In the genomic region with DNA sequence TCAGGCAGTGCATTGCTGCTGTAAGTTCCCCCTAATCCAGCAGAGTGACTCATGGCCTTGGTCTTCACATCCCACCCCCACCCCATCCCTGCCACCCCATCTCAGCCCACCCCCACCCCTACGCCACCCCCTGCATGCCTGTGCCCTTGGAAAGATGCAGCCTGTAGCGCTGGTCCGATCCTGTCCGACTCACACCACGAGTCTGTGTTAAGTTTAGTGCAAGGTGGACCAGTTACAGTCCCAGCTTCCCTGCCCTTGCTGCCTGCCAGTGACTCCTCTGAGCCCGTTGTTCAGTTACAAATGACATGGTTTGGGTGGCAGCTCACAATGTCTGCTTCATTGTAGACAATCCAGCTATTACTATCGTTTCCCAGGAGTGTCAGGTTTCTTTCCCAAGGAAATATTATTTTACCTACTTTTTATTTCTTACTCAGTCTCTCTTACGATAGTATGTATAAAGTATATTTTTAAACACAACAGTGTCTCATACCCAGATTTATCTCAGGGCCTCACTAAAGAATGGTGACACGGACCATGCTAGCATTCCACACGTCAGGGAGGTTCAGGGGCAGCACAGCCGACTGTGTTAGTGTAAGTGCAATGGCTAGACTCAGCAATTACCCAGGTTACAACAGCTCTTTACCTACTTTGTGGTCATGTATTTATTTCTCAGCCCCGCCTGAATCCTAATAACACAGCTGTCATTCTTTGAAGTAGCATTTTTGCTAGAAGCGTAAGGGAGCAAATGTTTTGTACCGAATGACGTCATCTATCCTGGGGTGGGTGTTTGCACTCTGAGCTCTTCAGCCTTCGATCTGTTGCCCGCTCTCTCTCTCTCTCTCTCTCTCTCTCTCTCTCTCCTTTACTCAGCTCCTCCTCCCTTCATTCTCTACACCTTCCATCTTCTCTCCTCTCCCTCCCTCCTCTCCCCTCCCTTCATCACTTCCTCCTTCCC, we compare ENCODE assay signal across 10 mouse cellular contexts.
DNase-seq lines count a peak whose midpoint lies in the region; ATAC-seq and TF ChIP-seq lines count a peak whose summit lies in the region.
"Had no signal": no experiment of that assay in that cellular context is flagged by ENCODE, and none has a peak within 500 bp of the region (broad histone marks: within the 10 kb centered on the region; RNA-seq: fewer than 3 reads in every experiment).

No protein-coding gene starts in this region.

- peaks cover 44% of the 10 kb centered on the region for H3K4me1 ChIP-seq in heart, embryonic 12.5 days (replicated peaks)
- H3K4me1 ChIP-seq in liver, postnatal 0 days (ENCODE audit: insufficient read depth): no peaks in the 10 kb centered on the region
- peaks cover 5% of the 10 kb centered on the region; the same call in 1 of the 2 replicates for H3K4me1 ChIP-seq in liver, embryonic 12.5 days
- peaks cover 20% of the 10 kb centered on the region for H3K4me1 ChIP-seq in embryonic facial prominence, embryonic 14.5 days (ENCODE audit: control insufficient read depth, insufficient read depth, low read length)

- no peak for TF ChIP-seq POLR2A in myocyte (IDR thresholded peaks at IDR 0.05; ENCODE audit: insufficient read length, low read depth)

- no peak overlapping the region for H3K4me3 ChIP-seq in heart, embryonic 12.5 days
- no peak overlapping the region for H3K4me3 ChIP-seq in liver, postnatal 0 days (ENCODE audit: low read depth, low read length)
- no peak overlapping the region for H3K4me3 ChIP-seq in liver, embryonic 12.5 days
- H3K4me3 ChIP-seq in embryonic facial prominence, embryonic 14.5 days (ENCODE audit: low read depth, low read length): no peak overlapping the region
- no peak overlapping the region for H3K4me3 ChIP-seq in myocyte

- no peak for DNase-seq in heart, postnatal 14 days
- no peak for DNase-seq in liver, postnatal 0 days
- peak; percentile 61 for DNase-seq in embryonic facial prominence, embryonic 14.5 days (ENCODE audit: low spot score)
- DNase-seq in right cerebral cortex, adult 18-20 months: no peak
- no peak for DNase-seq in spleen, postnatal 14 days (ENCODE audit: low spot score in 2 of 2)
- DNase-seq: kidney, postnatal 14 days; right cerebral cortex, postnatal 4 days had no signal

- peak overlapping the region; percentile 40 for H3K4me2 ChIP-seq in heart, embryonic 12.5 days
- no peak overlapping the region for H3K4me2 ChIP-seq in liver, postnatal 0 days (ENCODE audit: low read depth, low read length)
- H3K4me2 ChIP-seq in liver, embryonic 12.5 days: no peak overlapping the region
- no peak overlapping the region for H3K4me2 ChIP-seq in embryonic facial prominence, embryonic 14.5 days (ENCODE audit: low read depth, low read length)
- peak overlapping the region; percentile 18 for H3K4me2 ChIP-seq in myocyte (ENCODE audit: low read depth)

- peaks cover 26% of the 10 kb centered on the region for H3K36me3 ChIP-seq in heart, embryonic 12.5 days
- peaks cover 30% of the 10 kb centered on the region for H3K36me3 ChIP-seq in liver, postnatal 0 days (replicated peaks; ENCODE audit: insufficient read depth, low read length)
- H3K36me3 ChIP-seq in liver, embryonic 12.5 days: peaks cover 27% of the 10 kb centered on the region
- H3K36me3 ChIP-seq in embryonic facial prominence, embryonic 14.5 days (ENCODE audit: control insufficient read depth, insufficient read depth, low read length): peaks cover 40% of the 10 kb centered on the region
- peaks cover 27% of the 10 kb centered on the region for H3K36me3 ChIP-seq in myocyte (ENCODE audit: control insufficient read depth, insufficient read depth)

- intact Hi-C loops in heart, postnatal 14 days (cut with DNase I): no loop called here

- no peaks in the 10 kb centered on the region for H3K9me3 ChIP-seq in heart, embryonic 12.5 days (replicated peaks)
- H3K9me3 ChIP-seq in liver, postnatal 0 days (ENCODE audit: low read length): no peaks in the 10 kb centered on the region
- H3K9me3 ChIP-seq in liver, embryonic 12.5 days (replicated peaks): no peaks in the 10 kb centered on the region
- no peaks in the 10 kb centered on the region for H3K9me3 ChIP-seq in embryonic facial prominence, embryonic 14.5 days (ENCODE audit: control insufficient read depth, low read length)

- peak overlapping the region; percentile 2; the same call in 1 of the 2 replicates for H3K9ac ChIP-seq in heart, embryonic 12.5 days
- H3K9ac ChIP-seq in liver, postnatal 0 days (replicated peaks): no peak overlapping the region
- no peak overlapping the region for H3K9ac ChIP-seq in liver, embryonic 12.5 days
- H3K9ac ChIP-seq in embryonic facial prominence, embryonic 14.5 days (ENCODE audit: low read depth, low read length): 0 out of 2 replicates have a peak overlapping the region, but pooled peaks have one; percentile 5

- WGBS in heart, embryonic 12.5 days: 40% methylated on average over 17 of the region's 17 CpGs
- 77% methylated on average over 17 of the region's 17 CpGs for WGBS in liver, postnatal 0 days (ENCODE audit: insufficient replicate concordance)
- 76% methylated on average over 17 of the region's 17 CpGs for WGBS in liver, embryonic 12.5 days (ENCODE audit: insufficient replicate concordance)
- 54% methylated on average over 17 of the region's 17 CpGs for WGBS in embryonic facial prominence, embryonic 14.5 days

- H3K27me3 ChIP-seq in heart, embryonic 12.5 days (replicated peaks): no peaks in the 10 kb centered on the region
- H3K27me3 ChIP-seq in liver, postnatal 0 days (ENCODE audit: insufficient read depth, low read length): no peaks in the 10 kb centered on the region
- no peaks in the 10 kb centered on the region for H3K27me3 ChIP-seq in liver, embryonic 12.5 days (replicated peaks)
- no peaks in the 10 kb centered on the region for H3K27me3 ChIP-seq in embryonic facial prominence, embryonic 14.5 days (replicated peaks; ENCODE audit: control insufficient read depth, insufficient read depth, low read length)
- H3K27me3 ChIP-seq in myocyte (ENCODE audit: control insufficient read depth, insufficient read depth, insufficient read length): no peaks in the 10 kb centered on the region

- no peak overlapping the region for H3ac ChIP-seq in myocyte (ENCODE audit: control insufficient read depth, insufficient read length)

- peak overlapping the region; percentile 84 for H3K27ac ChIP-seq in heart, embryonic 12.5 days (ENCODE audit: poor library complexity, severe bottlenecking)
- H3K27ac ChIP-seq in liver, postnatal 0 days (ENCODE audit: low read depth): no peak overlapping the region
- H3K27ac ChIP-seq in liver, embryonic 12.5 days: no peak overlapping the region
- H3K27ac ChIP-seq in embryonic facial prominence, embryonic 14.5 days (replicated peaks; ENCODE audit: low read depth, low read length): peak overlapping the region; percentile 11

- peak; percentile 66 for ATAC-seq in heart, embryonic 12.5 days (ENCODE audit: insufficient number of reproducible peaks, low FRiP score)
- peak; percentile 63 for ATAC-seq in liver, postnatal 0 days
- no peak for ATAC-seq in liver, embryonic 12.5 days
- ATAC-seq in embryonic facial prominence, embryonic 14.5 days (ENCODE audit: low read depth): peak; percentile 67

- peaks cover 29% of the 10 kb centered on the region for H3K79me2 ChIP-seq in myocyte (ENCODE audit: control insufficient read depth, insufficient read depth)

- TF ChIP-seq EP300 in liver, postnatal 0 days (IDR thresholded peaks at IDR 0.05; ENCODE audit: low read depth): no peak

- no peak for TF ChIP-seq CTCF in liver, postnatal 0 days (IDR thresholded peaks at IDR 0.05; ENCODE audit: low read depth)

TF ChIP-seq in myocyte, 11 proteins besides CTCF, POLR2A, EP300 and RAD21:
- TF ChIP-seq MYOD1 (IDR thresholded peaks at IDR 0.05; ENCODE audit: control insufficient read depth in 1 of 3, insufficient read length in 2 of 3, low read depth in 2 of 3): peak in 1 of 3 experiments; percentile 12
- TF ChIP-seq MAX (IDR thresholded peaks at IDR 0.05; ENCODE audit: low read depth): no peak

Comparison
In these comparisons a context has a peak if more than half of its experiments do, and no peak if none do; other contexts are left out.
1. H3K27ac ChIP-seq: peak in heart, embryonic 12.5 days (single experiment) and embryonic facial prominence, embryonic 14.5 days (single experiment); none in liver, postnatal 0 days (single experiment) and liver, embryonic 12.5 days (single experiment).
2. H3K4me2 ChIP-seq: peak in heart, embryonic 12.5 days (single experiment) and myocyte (single experiment); none in liver, postnatal 0 days (single experiment), liver, embryonic 12.5 days (single experiment) and embryonic facial prominence, embryonic 14.5 days (single experiment).
3. H3K9ac ChIP-seq: peak in heart, embryonic 12.5 days (single experiment) and embryonic facial prominence, embryonic 14.5 days (single experiment); none in liver, postnatal 0 days (single experiment) and liver, embryonic 12.5 days (single experiment).